Mouse (Mus musculus) MEL (cell line): ENCODE measurements around the gene Mgat5. TPM values are rescaled to one million over a fixed set of nuclear protein-coding genes. Genes with fewer than 3 reads are reported as not detected.

Experiments
- DNase-seq: peaks from one replicate; pipeline ENCODE4 v3.0.0; 2011; ENCODE audit warnings: low read depth, low spot score
- H3K27ac ChIP-seq: 2 replicates; pipeline ENCODE4 v1.5.1; 2012; ENCODE audit warnings: low read depth, mild to moderate bottlenecking, control low read depth, low read length, moderate library complexity; ENCODE audit not compliant: control insufficient read depth
- H3K27me3 ChIP-seq, 2 experiments: fragments of 150-350 bp in 1 of 2; sonication (generic) in 1 of 2; 2 replicates each; pipeline ENCODE4 v1.6.1; 2012; ENCODE audit warnings: low read length in 2 of 2, mild to moderate bottlenecking in 2 of 2, improper control_type of control experiment in 1 of 2, moderate library complexity in 1 of 2; ENCODE audit not compliant: insufficient read depth in 2 of 2, control insufficient read depth in 1 of 2
- H3K36me3 ChIP-seq, 2 experiments: 2 replicates each; pipeline ENCODE4 v1.6.1; 2012 to 2014; ENCODE audit warnings: low read length in 2 of 2, improper control_type of control experiment in 1 of 2, inconsistent platforms in 1 of 2, mild to moderate bottlenecking in 1 of 2; ENCODE audit not compliant: insufficient read depth in 2 of 2, control insufficient read depth in 1 of 2
- H3K4me1 ChIP-seq, 2 experiments: fragments of 150-350 bp in 1 of 2; sonication (generic) in 1 of 2; 2 replicates each; pipeline ENCODE4 v1.6.1; 2012; ENCODE audit warnings: low read length in 2 of 2, improper control_type of control experiment in 1 of 2, mild to moderate bottlenecking in 1 of 2; ENCODE audit not compliant: insufficient read depth in 2 of 2, control insufficient read depth in 1 of 2
- H3K4me3 ChIP-seq, 2 experiments: fragments of 150-350 bp in 1 of 2; sonication (generic) in 1 of 2; 2 replicates each; pipeline ENCODE4 v1.5.1; 2012; ENCODE audit warnings: low read depth in 2 of 2, low read length in 2 of 2, mild to moderate bottlenecking in 2 of 2, moderate library complexity in 2 of 2, control low read depth in 1 of 2, improper control_type of control experiment in 1 of 2; ENCODE audit not compliant: control insufficient read depth in 1 of 2, insufficient read depth in 1 of 2
- H3K79me2 ChIP-seq: 2 replicates; pipeline ENCODE4 v1.6.1; 2012; ENCODE audit warnings: mild to moderate bottlenecking, low read length, moderate library complexity; ENCODE audit not compliant: control insufficient read depth, poor library complexity, insufficient read depth
- H3K9ac ChIP-seq: 2 replicates; pipeline ENCODE4 v1.6.1; 2012; ENCODE audit warnings: low read depth, mild to moderate bottlenecking, control low read depth, low read length, moderate library complexity; ENCODE audit not compliant: control insufficient read depth, poor library complexity, severe bottlenecking
- H3K9me3 ChIP-seq: fragments of 150-350 bp; sonication (generic); replicated peaks from 2 replicates; pipeline ENCODE4 v1.6.1; 2012; ENCODE audit warnings: mild to moderate bottlenecking, low read length, improper control_type of control experiment, moderate library complexity; ENCODE audit not compliant: insufficient read depth
- BHLHE40 ChIP-seq: IDR thresholded peaks from 2 replicates; pipeline ENCODE4 v1.6.1; 2012; ENCODE audit warnings: low read depth, mild to moderate bottlenecking, inconsistent platforms, low read length, improper control_type of control experiment, borderline replicate concordance
- CHD1 ChIP-seq: IDR thresholded peaks from 2 replicates; pipeline ENCODE4 v1.6.1; 2012; ENCODE audit warnings: low read depth, mild to moderate bottlenecking, inconsistent platforms, low read length, improper control_type of control experiment
- CHD2 ChIP-seq: IDR thresholded peaks from 2 replicates; pipeline ENCODE4 v1.6.1; 2011; ENCODE audit warnings: low read length, improper control_type of control experiment
- CTCF ChIP-seq, 3 experiments: IDR thresholded peaks in 2 of 3; conservative IDR thresholded peaks in 1 of 3; 2 replicates each; pipeline ENCODE4 v1.5.1; 2011 to 2012; ENCODE audit warnings: low read length in 3 of 3, low read depth in 2 of 3, mild to moderate bottlenecking in 2 of 3, improper control_type of control experiment in 1 of 3, inconsistent platforms in 1 of 3, mixed read lengths in 1 of 3, moderate library complexity in 1 of 3; ENCODE audit not compliant: control insufficient read depth in 1 of 3, insufficient read depth in 1 of 3, poor library complexity in 1 of 3, severe bottlenecking in 1 of 3
- E2F4 ChIP-seq: IDR thresholded peaks from 2 replicates; pipeline ENCODE4 v1.6.1; 2011; ENCODE audit warnings: low read depth, low read length, improper control_type of control experiment, borderline replicate concordance
- ELF1 ChIP-seq: IDR thresholded peaks from 2 replicates; pipeline ENCODE4 v1.6.1; 2014; ENCODE audit warnings: low read depth, mild to moderate bottlenecking, inconsistent platforms, low read length, improper control_type of control experiment, moderate library complexity
- EP300 ChIP-seq, 2 experiments: IDR thresholded peaks; 2 replicates each; pipeline ENCODE4 v1.6.1; 2011; ENCODE audit warnings: improper control_type of control experiment in 2 of 2, low read length in 2 of 2, low read depth in 1 of 2, mild to moderate bottlenecking in 1 of 2
- ETS1 ChIP-seq: IDR thresholded peaks from 2 replicates; pipeline ENCODE4 v1.6.1; 2012; ENCODE audit warnings: low read depth, mild to moderate bottlenecking, inconsistent platforms, low read length, improper control_type of control experiment, moderate library complexity
- GATA1 ChIP-seq: IDR thresholded peaks from 2 replicates; pipeline ENCODE4 v1.6.1; 2011; ENCODE audit warnings: low read depth, low read length, improper control_type of control experiment
- KAT2A ChIP-seq: conservative IDR thresholded peaks from 2 replicates; pipeline ENCODE4 v1.6.1; 2012; ENCODE audit warnings: low read depth, low read length, improper control_type of control experiment, inconsistent platforms
- MAFK ChIP-seq: IDR thresholded peaks from 2 replicates; pipeline ENCODE4 v1.6.1; 2011; ENCODE audit warnings: low read depth, mild to moderate bottlenecking, low read length, improper control_type of control experiment, borderline replicate concordance
- MAX ChIP-seq: IDR thresholded peaks from 2 replicates; pipeline ENCODE4 v1.6.1; 2011; ENCODE audit warnings: low read length, improper control_type of control experiment
- MAZ ChIP-seq: IDR thresholded peaks from 2 replicates; pipeline ENCODE4 v1.6.1; 2012; ENCODE audit warnings: low read depth, mild to moderate bottlenecking, inconsistent platforms, low read length, improper control_type of control experiment
- MEF2A ChIP-seq: IDR thresholded peaks from 2 replicates; pipeline ENCODE4 v1.6.1; 2014; ENCODE audit warnings: low read depth, mild to moderate bottlenecking, inconsistent platforms, low read length, improper control_type of control experiment; ENCODE audit not compliant: poor library complexity, insufficient replicate concordance, severe bottlenecking; ENCODE audit errors: extremely low read depth
- MXI1 ChIP-seq: IDR thresholded peaks from 2 replicates; pipeline ENCODE4 v1.6.1; 2011; ENCODE audit warnings: mild to moderate bottlenecking, low read depth, low read length, improper control_type of control experiment
- MYB ChIP-seq: IDR thresholded peaks from 2 replicates; pipeline ENCODE4 v1.6.1; 2011; ENCODE audit warnings: mild to moderate bottlenecking, low read depth, low read length, improper control_type of control experiment
- MYC ChIP-seq: IDR thresholded peaks from 2 replicates; pipeline ENCODE4 v1.6.1; 2011; ENCODE audit warnings: low read depth, mild to moderate bottlenecking, low read length, improper control_type of control experiment, moderate library complexity
- NELFE ChIP-seq: IDR thresholded peaks from 2 replicates; pipeline ENCODE4 v1.6.1; 2011; ENCODE audit warnings: low read depth, low read length, improper control_type of control experiment
- POLR2AphosphoS5 ChIP-seq: IDR thresholded peaks from 2 replicates; pipeline ENCODE4 v1.6.1; 2012; ENCODE audit warnings: low read depth, borderline replicate concordance, mild to moderate bottlenecking, inconsistent platforms, low read length, moderate library complexity, mixed read lengths
- RCOR1 ChIP-seq: IDR thresholded peaks from 2 replicates; pipeline ENCODE4 v1.6.1; 2012; ENCODE audit warnings: low read depth, mild to moderate bottlenecking, inconsistent platforms, low read length, improper control_type of control experiment
- SIN3A ChIP-seq: IDR thresholded peaks from 2 replicates; pipeline ENCODE4 v1.6.1; 2012; ENCODE audit warnings: low read length, improper control_type of control experiment, inconsistent platforms
- TAL1 ChIP-seq: IDR thresholded peaks from 2 replicates; pipeline ENCODE4 v1.6.1; 2012; ENCODE audit warnings: mild to moderate bottlenecking, inconsistent platforms, low read length, moderate library complexity, mixed read lengths
- TBP ChIP-seq: IDR thresholded peaks from 2 replicates; pipeline ENCODE4 v1.8.0; 2011; ENCODE audit warnings: low read depth, low read length, improper control_type of control experiment
- TCF12 ChIP-seq: IDR thresholded peaks from 2 replicates; pipeline ENCODE4 v1.6.1; 2014; ENCODE audit warnings: low read depth, mild to moderate bottlenecking, inconsistent platforms, low read length, improper control_type of control experiment, moderate library complexity
- ZC3H11A ChIP-seq: IDR thresholded peaks from 2 replicates; pipeline ENCODE4 v1.6.1; 2012; ENCODE audit warnings: low read depth, mild to moderate bottlenecking, inconsistent platforms, low read length, improper control_type of control experiment
- ZKSCAN1 ChIP-seq: IDR thresholded peaks from 2 replicates; pipeline ENCODE4 v1.6.1; 2012; ENCODE audit warnings: low read depth, mild to moderate bottlenecking, inconsistent platforms, low read length, improper control_type of control experiment, moderate library complexity
- ZMIZ1 ChIP-seq: IDR thresholded peaks from 2 replicates; pipeline ENCODE4 v1.6.1; 2012; ENCODE audit warnings: low read depth, mild to moderate bottlenecking, inconsistent platforms, low read length, improper control_type of control experiment, moderate library complexity
- ZNF384 ChIP-seq: IDR thresholded peaks from 2 replicates; pipeline ENCODE4 v1.6.1; 2012; ENCODE audit warnings: low read depth, mild to moderate bottlenecking, inconsistent platforms, low read length, improper control_type of control experiment
- polyA plus RNA-seq, 2 experiments: library from polyadenylated mRNA; stranded (reverse) in 1 of 2; unstranded in 1 of 2; fragments of >175 nt in 1 of 2; fragments of >200 nt in 1 of 2; gene quantifications; 2 replicates each; pipeline versions ENCODE4 v1.2.1 to v1.2.4; 2012; ENCODE audit warnings: low replicate concordance in 2 of 2, low read depth in 1 of 2; ENCODE audit not compliant: insufficient read length in 2 of 2, insufficient read depth in 1 of 2, missing spikeins in 1 of 2
- total RNA-seq: library from RNA; depleted of rRNA; stranded (reverse); fragments of 300-350 nt; gene quantifications from 2 replicates; pipeline ENCODE4 v1.2.3, GENCODE M21; 2012

Gene Mgat5
- total and polyA plus RNA-seq, 3 experiments = 6.9 to 9.5 TPM; not detected in 1

DNA sequence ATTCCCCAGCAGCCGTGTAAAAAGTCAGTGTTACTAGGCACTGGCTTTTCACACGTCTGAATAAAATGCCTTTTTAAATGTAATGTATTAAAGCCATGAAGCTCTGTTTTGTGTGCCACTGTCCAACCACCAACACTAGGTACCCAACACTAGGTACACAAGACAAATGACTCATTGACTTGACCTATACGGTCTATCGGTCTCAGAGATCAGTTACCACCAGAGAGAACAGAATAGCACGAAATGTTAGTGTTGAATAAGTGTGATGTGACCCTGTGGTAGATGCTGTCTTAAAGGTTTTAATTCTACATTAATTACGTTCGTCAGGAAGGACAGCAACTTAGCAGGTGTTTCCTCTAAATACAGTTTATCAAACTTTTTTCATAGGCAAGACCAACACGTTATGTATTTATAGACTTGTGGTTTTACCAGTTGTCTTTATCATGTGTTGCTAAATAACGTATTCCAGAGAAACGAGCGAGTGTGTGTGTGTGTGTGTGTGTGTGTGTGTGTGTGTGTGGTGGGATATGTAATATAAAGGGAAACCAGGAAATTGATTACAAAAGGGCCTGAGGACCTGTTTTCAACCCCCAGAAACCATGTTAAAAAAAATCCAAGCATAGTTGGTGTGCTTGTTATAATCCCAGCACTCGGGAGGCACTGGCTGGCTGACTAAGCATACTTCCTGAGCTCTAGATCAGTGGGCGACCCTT lies 104.3 kb downstream of the Mgat5 start:
- Histone ChIP-seq H3K9ac (peak overlapping the region; percentile 33), H3K27ac (peak overlapping the region; percentile 93), H3K4me3 (peak overlapping the region; percentile 5 to 17; a peak in 3 of 4 replicates), H3K27me3 (no peaks in the 10 kb centered on the region), H3K4me1 (peaks cover 61 to 77% of the 10 kb centered on the region in 2 experiments), H3K36me3 (peaks cover 2 to 64% of the 10 kb centered on the region in 2 experiments), H3K9me3 (no peaks in the 10 kb centered on the region), H3K79me2 (peaks cover 15% of the 10 kb centered on the region; the same call in 1 of the 2 replicates)
- TF ChIP-seq MAX (peak; percentile 47; the same call in 1 of the 2 replicates), E2F4 (no peak), BHLHE40 (peak; percentile 79; the same call in 1 of the 2 replicates), SIN3A (peak; percentile 98), CHD1 (no peak), ZKSCAN1 (no peak), TAL1 (peak; percentile 82), ELF1 (peak; percentile 65), GATA1 (peak; percentile 90), POLR2AphosphoS5 (no peak), CHD2 (no peak; the same call in none of the 2 replicates), NELFE (peak; percentile 40; the same call in 1 of the 2 replicates), MAZ (peak; percentile 85), RCOR1 (peak; percentile 73), MAFK (peak; percentile 85), MXI1 (peak; percentile 51; the same call in 1 of the 2 replicates), ZMIZ1 (peak; percentile 65; the same call in 1 of the 2 replicates), ZC3H11A (no peak; the same call in 1 of the 2 replicates), ZNF384 (peak; percentile 80), KAT2A (peak; percentile 27; the same call in 1 of the 2 replicates), MYB (peak; percentile 99), MYC (peak; percentile 59; the same call in 1 of the 2 replicates), CTCF (IDR thresholded peaks at IDR 0.05 in 2 of 3, conservative IDR thresholded peaks at IDR 0.05 in 1 of 3; ENCODE audit: control insufficient read depth in 1 of 3, insufficient read depth in 1 of 3, low read depth in 2 of 3, low read length in 3 of 3, poor library complexity in 1 of 3, severe bottlenecking in 1 of 3) (no peak), ETS1 (peak; percentile 100), TCF12 (peak; percentile 98), EP300 (IDR thresholded peaks at IDR 0.05; ENCODE audit: low read depth in 1 of 2, low read length in 2 of 2) (peak; percentile 98 to 99), MEF2A (peak; percentile 99), TBP (0 out of 2 replicates have a peak, but pooled peaks have one; percentile 8)
- peak; percentile 79 for DNase-seq
